Mouse (Mus musculus) forebrain, embryonic 11.5 days (tissue): Measurements from ENCODE around the gene Mef2a. TPM values are rescaled to one million over a fixed set of nuclear protein-coding genes. Genes with fewer than 3 reads are reported as not detected.

Source experiments
- ATAC-seq: fragments of 200-750 bp; cut with Nextera tagmentation; replicated peaks from 2 replicates; pipeline ENCODE4 v1.8.0; 2017; ENCODE audit warnings: moderate TSS enrichment; ENCODE audit not compliant: low FRiP score
- DNase-seq: peaks from one replicate; pipeline ENCODE4 v3.0.0-alpha.2; 2017; ENCODE audit warnings: low spot score
- H3K27ac ChIP-seq: fragments of 300-500 bp; sonication (generic); 2 replicates; pipeline ENCODE4 v1.5.1; 2014; ENCODE audit warnings: low read depth, low read length
- H3K27me3 ChIP-seq: fragments of 300-500 bp; sonication (generic); 2 replicates; pipeline ENCODE4 v1.6.1; 2014; ENCODE audit warnings: mild to moderate bottlenecking, low read length, mixed read lengths; ENCODE audit not compliant: control insufficient read depth, insufficient read depth
- H3K36me3 ChIP-seq: fragments of 300-500 bp; sonication (generic); 2 replicates; pipeline ENCODE4 v1.6.1; 2014; ENCODE audit warnings: mild to moderate bottlenecking, low read length, moderate library complexity, mixed read lengths; ENCODE audit not compliant: control insufficient read depth, insufficient read depth
- H3K4me1 ChIP-seq: fragments of 300-500 bp; sonication (generic); replicated peaks from 2 replicates; pipeline ENCODE4 v1.6.1; 2014; ENCODE audit warnings: low read length, mixed read lengths; ENCODE audit not compliant: control insufficient read depth, insufficient read depth
- H3K4me2 ChIP-seq: fragments of 300-500 bp; sonication (generic); 2 replicates; pipeline ENCODE4 v1.6.1; 2014; ENCODE audit warnings: low read depth, mild to moderate bottlenecking, low read length, moderate library complexity, mixed read lengths; ENCODE audit not compliant: severe bottlenecking
- H3K4me3 ChIP-seq: fragments of 300-500 bp; sonication (generic); 2 replicates; pipeline ENCODE4 v1.5.1; 2014; ENCODE audit warnings: low read depth, low read length
- H3K9ac ChIP-seq: fragments of 300-500 bp; sonication (generic); 2 replicates; pipeline ENCODE4 v1.6.1; 2014; ENCODE audit warnings: low read length
- H3K9me3 ChIP-seq: fragments of 300-500 bp; sonication (generic); 2 replicates; pipeline ENCODE4 v1.6.1; 2016; ENCODE audit warnings: low read length, mixed read lengths; ENCODE audit not compliant: control insufficient read depth
- WGBS: fragments of 180-500 bp; shearing (Covaris S2); extraction: QIAGEN DNeasy Blood & Tissue Kit; methylation state at CpG from one replicate; pipeline ENCODE4 v1.1.7; 2014; 5-methylcytosine and 5-hydroxymethylcytosine counted together
- polyA plus RNA-seq: library from polyadenylated mRNA; unstranded; fragments of >200 nt; fragmentation: Nextera tagmentation; extraction: Ambion mirVana; gene quantifications from 2 replicates; pipeline ENCODE4 v1.2.1, GENCODE M21; 2014

Gene Mef2a
- polyA plus RNA-seq, 1 experiment from 2014 or later: 23.6 TPM

DNA sequence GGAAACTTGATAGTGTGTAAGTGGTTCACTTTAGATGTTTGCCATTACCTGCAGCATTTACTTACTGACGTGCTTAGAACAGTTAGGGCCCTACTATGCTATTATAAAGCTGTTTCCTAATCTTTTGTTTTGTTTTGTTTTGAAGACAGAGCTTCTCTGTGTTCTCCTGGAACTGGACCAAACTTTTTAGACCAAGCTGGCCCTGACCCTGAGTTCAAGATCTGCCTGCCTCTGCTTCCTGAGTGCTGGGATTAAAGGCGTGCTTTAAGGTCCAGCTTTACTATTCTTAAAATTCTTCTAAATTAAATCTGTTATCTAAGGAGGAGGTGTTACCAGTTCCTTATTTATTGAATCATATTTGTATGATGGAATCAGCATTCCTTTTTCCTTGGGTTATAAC lies 126.6 kb downstream of the Mef2a start:
- Histone ChIP-seq H3K36me3 (no peaks in the 10 kb centered on the region), H3K9me3 (no peaks in the 10 kb centered on the region), H3K9ac (no peak overlapping the region), H3K27me3 (no peaks in the 10 kb centered on the region), H3K4me3 (no peak overlapping the region), H3K4me2 (no peak overlapping the region), H3K27ac (no peak overlapping the region), H3K4me1 (no peaks in the 10 kb centered on the region)
- no peak for DNase-seq
- ATAC-seq: no peak
- WGBS: 76% methylated on average over 2 of the region's 2 CpGs

DNA sequence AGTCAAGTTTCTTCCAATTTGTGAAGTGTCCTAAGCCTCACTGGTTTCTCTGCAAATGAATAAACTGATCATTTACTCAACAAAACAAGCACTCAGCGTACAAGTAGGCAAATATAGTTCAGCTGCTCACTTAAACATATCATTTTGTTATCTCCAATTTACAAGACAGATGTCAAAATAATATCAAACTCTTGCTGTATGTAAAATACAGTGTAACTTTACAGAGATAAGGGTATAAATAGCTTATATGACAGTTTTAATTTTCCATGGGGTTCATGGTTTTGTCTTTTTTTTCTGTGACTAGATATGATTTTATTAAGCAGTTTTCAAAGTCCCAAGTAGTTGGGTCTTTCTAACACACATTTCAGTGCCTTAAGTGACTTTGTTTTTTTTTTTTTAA lies 127.4 kb downstream of the Mef2a start:
- no peak for ATAC-seq
- no peaks in the 10 kb centered on the region for H3K4me1 ChIP-seq
- DNase-seq: no peak
- no peaks in the 10 kb centered on the region for H3K9me3 ChIP-seq
- H3K4me3 ChIP-seq: no peak overlapping the region
- no peaks in the 10 kb centered on the region for H3K36me3 ChIP-seq
- no peaks in the 10 kb centered on the region for H3K27me3 ChIP-seq
- no peak overlapping the region for H3K9ac ChIP-seq
- no peak overlapping the region for H3K4me2 ChIP-seq
- H3K27ac ChIP-seq: no peak overlapping the region
- WGBS: 98% methylated on average over 1 of the region's 1 CpGs

DNA sequence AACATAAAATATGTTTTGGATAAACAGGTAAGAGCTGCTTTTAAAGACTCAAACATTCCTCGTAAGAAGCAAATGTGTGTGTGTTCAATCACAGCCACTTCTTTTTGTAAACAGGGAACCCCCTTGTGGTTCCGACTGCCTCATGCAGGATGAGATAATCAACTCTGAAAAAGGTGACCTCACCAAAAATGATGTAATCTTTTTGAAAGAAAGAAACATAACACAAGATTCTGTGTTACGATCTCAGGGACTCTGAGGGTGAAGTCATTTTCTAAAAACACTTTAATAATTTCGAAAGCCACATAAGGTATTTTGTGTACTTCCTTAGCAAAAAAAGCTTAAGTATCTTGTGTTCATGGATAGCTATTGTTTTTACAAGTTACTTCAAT lies 128.8 kb downstream of the Mef2a start:
- no peaks in the 10 kb centered on the region for H3K4me1 ChIP-seq
- H3K4me3 ChIP-seq: no peak overlapping the region
- ATAC-seq (no peak), DNase-seq (no peak)
- H3K36me3 ChIP-seq: no peaks in the 10 kb centered on the region
- 56% methylated on average over 4 of the region's 4 CpGs for WGBS
- no peaks in the 10 kb centered on the region for H3K9me3 ChIP-seq
- H3K4me2 ChIP-seq: no peak overlapping the region
- H3K27me3 ChIP-seq: no peaks in the 10 kb centered on the region
- H3K9ac ChIP-seq: no peak overlapping the region
- H3K27ac ChIP-seq: no peak overlapping the region

DNA sequence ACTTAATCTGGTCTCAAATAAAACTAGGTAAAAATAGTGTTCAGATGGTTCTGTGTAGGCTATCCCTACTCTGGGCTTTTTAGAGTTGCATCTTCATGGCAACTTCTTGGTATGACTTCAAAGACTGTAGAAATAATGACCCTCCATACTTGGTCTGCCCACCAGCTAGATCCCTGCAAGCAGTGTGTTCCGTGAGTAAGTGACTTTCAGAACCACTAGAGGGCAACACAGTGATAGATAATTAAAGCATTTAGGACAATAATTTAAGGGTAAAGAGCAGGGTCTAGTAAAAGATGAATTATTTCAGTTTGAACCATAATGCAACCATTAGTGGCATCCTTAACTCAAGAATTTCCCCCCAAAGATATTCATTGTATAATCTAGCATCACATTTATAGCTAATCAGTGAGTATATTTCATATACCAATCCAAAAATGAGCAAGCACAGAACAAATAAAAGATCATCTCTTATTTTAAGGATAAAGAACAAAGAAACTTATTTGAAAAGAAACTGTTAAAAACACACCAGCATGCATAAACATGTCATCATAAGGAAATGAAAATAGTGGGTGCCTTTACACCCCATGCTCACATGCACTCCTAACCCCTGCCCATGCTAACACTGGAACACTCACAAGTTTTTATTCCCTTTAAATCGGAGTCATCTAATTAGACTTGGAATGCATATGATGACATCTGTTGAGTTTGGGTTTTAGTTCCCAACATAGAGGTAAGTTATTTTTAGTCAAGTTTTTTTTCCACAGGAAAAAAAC lies 129.4 kb downstream of the Mef2a start:
- no peaks in the 10 kb centered on the region for H3K4me1 ChIP-seq
- no peaks in the 10 kb centered on the region for H3K9me3 ChIP-seq
- DNase-seq: no peak
- no peak overlapping the region for H3K4me3 ChIP-seq
- H3K9ac ChIP-seq: no peak overlapping the region
- H3K27ac ChIP-seq: no peak overlapping the region
- WGBS: 55% methylated on average over 2 of the region's 2 CpGs
- no peaks in the 10 kb centered on the region for H3K27me3 ChIP-seq
- H3K36me3 ChIP-seq: no peaks in the 10 kb centered on the region
- no peak overlapping the region for H3K4me2 ChIP-seq
- ATAC-seq: 0 out of 2 replicates have a peak, but pooled peaks have one; percentile 27

DNA sequence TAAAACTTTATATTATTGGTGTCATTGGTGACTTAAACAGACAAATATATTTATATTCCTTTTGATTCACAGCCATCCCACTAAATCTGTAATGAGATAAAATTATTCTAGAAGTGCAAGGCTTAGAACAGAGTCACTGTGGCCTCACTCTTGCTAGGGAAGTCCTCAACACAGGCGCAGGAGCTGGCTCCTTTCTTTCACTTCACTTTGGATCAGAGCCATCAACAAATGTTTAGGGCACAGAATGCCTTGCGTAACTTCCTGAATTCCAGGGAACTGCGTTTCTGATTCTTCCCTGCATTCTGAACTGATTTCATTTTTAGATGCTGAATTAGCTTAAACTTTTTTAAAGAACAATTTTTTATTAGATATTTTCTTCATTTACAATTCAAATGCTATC lies 130.7 kb downstream of the Mef2a start:
- H3K9ac ChIP-seq: no peak overlapping the region
- WGBS: 94% methylated on average over 3 of the region's 3 CpGs
- H3K4me3 ChIP-seq: no peak overlapping the region
- H3K27ac ChIP-seq: no peak overlapping the region
- DNase-seq: no peak
- no peaks in the 10 kb centered on the region for H3K9me3 ChIP-seq
- no peak overlapping the region for H3K4me2 ChIP-seq
- ATAC-seq: no peak
- H3K4me1 ChIP-seq: no peaks in the 10 kb centered on the region
- no peaks in the 10 kb centered on the region for H3K36me3 ChIP-seq
- no peaks in the 10 kb centered on the region for H3K27me3 ChIP-seq

DNA sequence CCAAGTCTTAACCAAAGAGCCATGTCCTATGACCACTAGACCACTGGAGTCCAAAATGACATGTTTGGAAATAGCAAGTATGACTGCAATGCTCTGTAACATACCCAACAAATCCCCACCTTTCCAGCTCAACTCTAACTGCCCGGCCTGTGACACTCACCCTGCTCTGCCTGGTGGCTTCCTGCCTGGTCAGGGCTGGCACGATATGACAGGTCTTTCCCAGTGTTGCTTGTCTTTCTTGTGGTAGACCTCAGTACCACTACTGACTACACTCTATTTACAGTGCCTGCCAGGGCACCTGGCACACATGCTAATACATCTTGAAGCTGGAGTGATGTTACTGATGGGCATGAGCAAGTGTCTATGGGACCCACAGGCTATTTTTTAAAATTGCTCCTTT lies 134.9 kb downstream of the Mef2a start:
- no peak overlapping the region for H3K4me3 ChIP-seq
- H3K9ac ChIP-seq: no peak overlapping the region
- H3K36me3 ChIP-seq: no peaks in the 10 kb centered on the region
- H3K27me3 ChIP-seq: no peaks in the 10 kb centered on the region
- no peaks in the 10 kb centered on the region for H3K9me3 ChIP-seq
- H3K4me2 ChIP-seq: no peak overlapping the region
- 90% methylated on average over 2 of the region's 2 CpGs for WGBS
- no peaks in the 10 kb centered on the region for H3K4me1 ChIP-seq
- no peak for ATAC-seq
- DNase-seq: no peak
- H3K27ac ChIP-seq: no peak overlapping the region

DNA sequence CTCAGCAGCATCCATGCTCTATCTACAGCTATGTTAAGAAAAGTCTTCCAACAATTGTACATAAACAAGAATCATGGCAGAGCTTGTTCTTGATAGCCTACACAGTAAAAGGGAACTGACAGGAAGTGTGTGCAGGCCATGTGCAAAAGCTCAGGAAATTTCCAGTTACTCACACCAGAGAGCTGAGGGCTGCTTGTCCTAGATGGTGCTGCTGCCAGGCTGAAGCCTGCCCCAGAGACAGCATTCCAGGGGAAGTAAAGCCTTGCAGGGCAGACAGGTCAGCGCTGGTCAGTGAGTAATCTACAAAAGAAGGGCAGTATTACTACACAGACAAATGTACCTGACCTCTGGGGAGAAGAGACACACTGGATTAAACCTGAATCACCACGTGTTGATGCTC lies 136.3 kb downstream of the Mef2a start:
- Histone ChIP-seq H3K4me2 (no peak overlapping the region), H3K4me1 (no peaks in the 10 kb centered on the region), H3K36me3 (no peaks in the 10 kb centered on the region), H3K27ac (no peak overlapping the region), H3K9ac (no peak overlapping the region), H3K27me3 (no peaks in the 10 kb centered on the region), H3K9me3 (no peaks in the 10 kb centered on the region), H3K4me3 (no peak overlapping the region)
- DNase-seq (no peak), ATAC-seq (no peak)
- WGBS: 88% methylated on average over 2 of the region's 2 CpGs

DNA sequence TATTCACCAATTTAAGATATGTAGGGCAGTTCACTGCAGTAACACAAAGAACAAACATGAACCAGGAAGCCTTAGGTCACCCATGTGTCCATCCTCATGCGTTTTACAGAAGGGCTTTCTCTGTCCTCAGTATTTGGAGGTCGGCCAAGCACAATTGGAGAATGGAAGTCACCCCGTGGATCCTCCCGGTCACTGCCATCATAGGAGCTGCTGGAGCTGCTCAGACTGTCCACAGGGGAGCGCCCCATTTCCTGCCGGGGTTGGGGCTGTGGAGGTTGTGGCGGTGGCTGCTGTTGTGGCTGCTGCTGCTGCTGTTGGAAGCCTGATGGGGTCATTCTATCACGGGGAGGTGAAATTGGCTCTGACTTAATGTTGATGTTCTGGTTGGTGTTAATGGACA lies 137.9 kb downstream of the Mef2a start:
- Histone ChIP-seq H3K27me3 (no peaks in the 10 kb centered on the region), H3K4me3 (no peak overlapping the region), H3K27ac (no peak overlapping the region), H3K9ac (no peak overlapping the region), H3K4me2 (no peak overlapping the region), H3K4me1 (no peaks in the 10 kb centered on the region), H3K9me3 (no peaks in the 10 kb centered on the region), H3K36me3 (no peaks in the 10 kb centered on the region)
- WGBS: 86% methylated on average over 8 of the region's 8 CpGs
- no peak for DNase-seq
- no peak for ATAC-seq

DNA sequence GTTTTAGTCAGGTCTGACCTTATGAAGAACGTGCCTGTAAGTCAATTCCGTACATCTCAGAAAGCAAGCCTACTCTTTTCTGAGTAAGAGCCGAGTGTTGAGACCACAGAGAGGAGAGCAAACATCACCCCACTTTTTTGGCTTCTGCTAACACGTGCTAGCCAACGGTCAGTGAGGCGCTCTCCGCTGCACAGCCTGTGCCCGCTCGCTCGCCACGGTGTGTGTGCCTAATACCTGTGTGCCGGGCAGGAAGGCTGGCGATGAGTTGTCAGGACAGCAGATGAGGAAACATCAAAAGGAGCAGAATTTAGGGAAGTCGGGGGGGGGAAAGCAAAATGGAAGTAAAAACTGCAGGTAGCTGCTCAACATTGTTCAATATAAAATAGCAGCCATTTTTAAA lies 140.2 kb downstream of the Mef2a start:
- no peak overlapping the region for H3K4me2 ChIP-seq
- no peak overlapping the region for H3K4me3 ChIP-seq
- no peaks in the 10 kb centered on the region for H3K4me1 ChIP-seq
- no peaks in the 10 kb centered on the region for H3K36me3 ChIP-seq
- no peaks in the 10 kb centered on the region for H3K27me3 ChIP-seq
- H3K27ac ChIP-seq: no peak overlapping the region
- H3K9ac ChIP-seq: no peak overlapping the region
- ATAC-seq (no peak), DNase-seq (no peak)
- 95% methylated on average over 14 of the region's 14 CpGs for WGBS
- H3K9me3 ChIP-seq: no peaks in the 10 kb centered on the region
